Mouse (Mus musculus) embryonic fibroblast, embryonic 13.5 days (primary cell): Measurements from ENCODE around the gene Caprin1. TPM values are rescaled to one million over a fixed set of nuclear protein-coding genes. Genes with fewer than 3 reads are reported as not detected.

Experiments used
- H3K27ac ChIP-seq: 2 replicates; pipeline ENCODE4 v1.5.1; 2012; ENCODE audit warnings: low read length, control low read depth, inconsistent platforms; ENCODE audit not compliant: insufficient read depth
- H3K4me1 ChIP-seq: 2 replicates; pipeline ENCODE4 v1.6.1; 2011; ENCODE audit warnings: low read length; ENCODE audit not compliant: control insufficient read depth, insufficient read depth
- H3K4me3 ChIP-seq: 2 replicates; pipeline ENCODE4 v1.5.1; 2011; ENCODE audit warnings: mild to moderate bottlenecking, control low read depth, low read length; ENCODE audit not compliant: insufficient read depth
- CTCF ChIP-seq: IDR thresholded peaks from 2 replicates; pipeline ENCODE4 v1.5.1; 2011; ENCODE audit warnings: mild to moderate bottlenecking, control low read depth, low read length, moderate library complexity, borderline replicate concordance; ENCODE audit not compliant: insufficient read depth
- POLR2A ChIP-seq: IDR thresholded peaks from 2 replicates; pipeline ENCODE4 v1.6.1; 2011; ENCODE audit warnings: low read depth, mild to moderate bottlenecking, control low read depth, low read length, moderate library complexity
- polyA plus RNA-seq: library from polyadenylated mRNA; stranded (reverse); fragments of >200 nt; gene quantifications from 2 replicates; pipeline ENCODE4 v1.2.4, GENCODE M21; 2011; ENCODE audit warnings: low read depth; ENCODE audit not compliant: missing spikeins, insufficient read length

Gene Caprin1
- polyA plus RNA-seq, 1 experiment = 498 TPM

DNA sequence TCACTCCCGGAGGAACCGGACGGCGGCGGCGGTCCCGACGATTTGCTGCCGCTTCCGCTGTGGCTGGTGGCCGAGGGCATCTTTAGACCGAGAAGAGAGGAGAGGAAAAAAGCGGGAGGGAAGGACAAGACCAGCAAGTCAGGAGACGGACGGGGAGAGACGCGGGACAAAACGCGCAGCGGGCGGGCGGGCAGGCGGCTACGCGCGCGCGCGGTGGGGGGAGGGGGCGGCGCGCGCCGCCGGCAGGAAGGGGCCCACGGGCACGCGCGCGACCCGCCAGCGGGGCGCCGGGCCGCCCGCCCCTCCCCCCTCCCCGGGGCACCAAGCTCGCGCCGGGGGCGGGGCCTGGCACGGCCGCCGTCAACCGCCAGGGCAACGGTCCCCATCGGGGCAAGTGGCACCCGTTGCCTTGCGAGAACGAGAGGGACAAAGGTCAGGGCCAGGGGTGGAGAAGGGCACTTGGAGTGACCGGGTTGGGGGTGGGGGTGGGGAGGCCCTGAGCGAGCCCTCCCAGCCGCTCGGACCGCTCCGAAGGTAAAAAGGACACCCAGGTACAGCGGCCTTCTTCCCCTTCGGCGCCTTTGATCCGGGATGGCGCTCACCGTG is 485 bp downstream of the Caprin1 start:
- Histone ChIP-seq H3K27ac (peak overlapping the region; percentile 97), H3K4me1 (no peaks in the 10 kb centered on the region), H3K4me3 (peak overlapping the region; percentile 86)
- no peak for TF ChIP-seq CTCF
- peak; percentile 68 for TF ChIP-seq POLR2A

DNA sequence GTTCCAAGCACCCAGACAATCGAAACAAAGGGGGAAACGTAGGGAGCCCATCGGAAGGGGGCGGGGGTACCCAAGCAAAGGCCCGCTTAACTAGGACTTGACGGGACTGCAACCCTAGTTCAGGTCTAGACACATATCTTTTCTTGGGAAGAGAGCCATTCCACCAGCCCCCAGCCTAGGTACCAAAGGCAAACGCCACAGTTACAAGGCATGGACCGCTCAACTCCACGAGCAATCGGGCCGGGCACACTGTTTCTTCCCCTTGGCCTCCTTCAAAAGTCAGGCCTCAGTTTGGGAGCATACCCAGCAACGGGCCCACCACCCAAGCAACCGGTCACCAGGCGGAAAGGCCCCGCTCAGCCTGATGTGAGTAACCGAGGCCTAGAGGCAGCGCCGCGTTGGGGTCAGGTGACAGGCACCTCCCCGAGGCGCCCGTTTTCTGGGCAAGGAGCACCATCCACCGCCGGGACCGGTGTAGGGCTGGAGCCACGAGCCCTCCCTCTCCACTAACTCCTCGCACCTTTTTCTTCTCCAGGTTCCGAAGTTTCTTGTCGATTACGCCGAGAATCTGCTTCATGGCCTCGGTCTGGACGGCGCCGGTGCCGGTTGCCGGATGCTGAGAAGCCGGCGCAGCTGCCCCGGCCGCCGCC is 1.1 kb downstream of the Caprin1 start:
- TF ChIP-seq CTCF (no peak), POLR2A (peak; percentile 17; the same call in 1 of the 2 replicates)
- H3K27ac ChIP-seq = peak overlapping the region; percentile 97

DNA sequence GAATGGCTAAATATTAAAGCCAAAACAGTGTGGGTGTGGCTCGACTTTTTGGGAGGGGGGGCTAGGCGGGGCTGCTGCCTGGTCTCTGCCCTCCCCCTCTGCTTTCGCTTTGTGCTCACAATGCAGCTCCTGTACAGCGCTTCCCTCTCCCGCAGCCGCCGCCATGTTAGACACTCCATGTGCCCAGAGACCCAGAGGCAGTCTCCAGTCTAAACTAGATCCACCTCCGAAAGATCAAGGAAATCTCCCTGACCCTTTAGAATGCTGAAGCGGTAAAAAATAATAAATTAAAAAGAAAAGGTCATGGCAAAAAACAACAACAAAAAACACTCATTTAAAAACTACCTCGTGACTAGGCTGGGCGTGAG is 1.6 kb downstream of the Caprin1 start:
- H3K27ac ChIP-seq = peak overlapping the region; percentile 97
- TF ChIP-seq CTCF (no peak), POLR2A (peak; percentile 85)
- no peaks in the 10 kb centered on the region for H3K4me1 ChIP-seq
- H3K4me3 ChIP-seq = peak overlapping the region; percentile 72

More for the DNA sequence above, 1.1 kb downstream of the Caprin1 start:
- H3K4me1 ChIP-seq = no peaks in the 10 kb centered on the region
- H3K4me3 ChIP-seq = peak overlapping the region; percentile 72

DNA sequence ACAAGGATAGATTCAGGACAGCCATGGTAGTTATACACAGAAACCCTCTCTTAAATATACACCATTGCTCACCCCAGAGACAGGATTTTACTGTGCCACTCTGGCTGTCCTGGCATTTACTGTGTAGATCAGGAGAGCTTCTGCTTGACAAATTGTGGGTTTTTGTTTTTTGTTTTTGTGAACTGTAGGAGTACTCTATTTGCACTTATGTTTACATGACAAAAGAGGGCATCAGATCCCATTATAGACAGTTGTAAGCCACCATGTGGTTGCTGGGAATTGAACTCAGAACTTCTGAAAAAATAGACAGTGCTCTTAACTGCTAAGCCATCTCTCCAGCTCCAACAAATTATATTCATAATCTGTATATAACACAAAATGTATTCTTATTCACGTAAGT is 5.4 kb downstream of the Caprin1 start:
- Histone ChIP-seq H3K4me3 (no peak overlapping the region), H3K4me1 (no peaks in the 10 kb centered on the region; the same call in 1 of the 2 replicates), H3K27ac (no peak overlapping the region)
- no peak for TF ChIP-seq CTCF
- TF ChIP-seq POLR2A = no peak

DNA sequence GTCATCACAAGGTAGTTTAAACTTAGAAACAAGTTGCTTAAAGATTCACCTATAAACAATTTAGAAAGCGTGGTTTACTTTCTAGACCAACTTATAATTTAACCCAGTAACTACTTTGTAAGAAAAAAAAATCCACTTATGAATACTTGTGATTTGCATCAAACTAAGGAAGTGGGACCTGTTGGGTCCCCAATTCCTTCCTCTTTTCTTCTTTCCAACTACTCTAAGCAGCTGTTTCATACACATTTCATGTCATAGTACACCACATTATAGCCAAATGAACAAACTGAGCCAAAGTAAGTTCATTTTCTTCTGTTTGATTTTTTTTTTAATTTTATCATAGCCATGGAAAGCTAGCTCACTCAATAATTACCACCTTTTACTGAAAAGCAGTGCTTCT is 11.7 kb downstream of the Caprin1 start:
- no peaks in the 10 kb centered on the region; the same call in 1 of the 2 replicates for H3K4me1 ChIP-seq
- no peak overlapping the region for H3K4me3 ChIP-seq
- H3K27ac ChIP-seq = no peak overlapping the region
- TF ChIP-seq POLR2A (no peak), CTCF (no peak)

DNA sequence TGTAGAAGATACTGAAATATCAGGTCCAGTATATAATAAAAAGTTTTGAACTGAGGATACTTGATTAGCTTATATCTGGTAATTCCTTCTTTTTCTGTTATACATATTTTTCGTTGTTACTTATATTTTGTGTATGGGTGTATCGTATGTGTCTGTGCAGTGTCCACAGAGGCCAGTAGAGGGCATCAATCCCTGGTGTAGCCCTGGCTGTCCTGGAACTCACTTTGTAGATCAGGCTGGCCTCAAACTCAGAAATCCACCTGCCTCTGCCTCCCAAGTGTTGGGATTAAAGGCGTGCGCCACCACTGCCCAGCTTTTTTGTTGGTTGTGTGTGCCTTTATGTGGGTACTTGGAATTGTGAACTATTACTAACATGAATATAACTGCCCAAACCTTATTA is 12.8 kb downstream of the Caprin1 start:
- no peak overlapping the region for H3K27ac ChIP-seq
- no peak overlapping the region for H3K4me3 ChIP-seq
- H3K4me1 ChIP-seq = no peaks in the 10 kb centered on the region
- TF ChIP-seq CTCF = peak; percentile 30; the same call in 1 of the 2 replicates
- no peak for TF ChIP-seq POLR2A

DNA sequence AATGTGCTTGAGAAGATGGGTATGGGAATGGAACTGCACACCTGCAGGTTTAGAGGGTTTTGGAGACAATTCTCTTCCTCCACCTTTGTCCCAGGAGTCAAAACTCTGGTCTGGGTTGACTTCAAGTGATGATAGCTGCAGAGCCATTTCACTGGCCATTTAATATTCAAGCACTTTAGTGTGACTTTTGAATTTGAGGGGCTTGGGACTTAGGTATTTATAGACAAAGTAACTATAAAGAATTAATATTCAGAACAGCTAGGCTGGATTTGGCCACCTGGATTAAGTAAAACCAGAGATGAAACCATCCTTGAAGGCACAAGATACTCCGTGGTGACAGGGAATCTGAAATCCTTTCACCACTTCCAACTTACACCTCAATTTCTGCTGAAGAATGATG is 35.0 kb downstream of the Caprin1 start:
- Histone ChIP-seq H3K4me3 (no peak overlapping the region; the same call in 1 of the 2 replicates), H3K27ac (no peak overlapping the region), H3K4me1 (peaks cover 4% of the 10 kb centered on the region; the same call in 1 of the 2 replicates)
- no peak for TF ChIP-seq POLR2A
- TF ChIP-seq CTCF = no peak

DNA sequence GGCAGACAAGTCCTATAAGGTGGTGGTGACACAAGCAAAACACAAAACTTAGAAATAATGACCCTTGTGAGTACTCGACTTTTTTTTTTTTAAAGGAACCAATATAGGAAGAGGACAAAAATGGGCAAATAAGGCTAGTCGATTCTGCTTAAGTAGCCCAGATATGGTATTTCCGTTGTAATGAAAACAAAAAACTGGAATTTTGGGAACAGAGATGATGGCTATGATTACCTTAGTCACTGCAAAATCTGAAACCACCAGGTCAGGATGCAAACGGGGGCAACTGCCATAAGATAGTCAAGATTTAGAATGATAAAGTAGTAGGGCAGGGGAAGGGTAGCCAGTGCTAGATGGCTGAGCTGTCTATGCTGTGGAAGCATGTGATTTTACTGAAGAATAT is 35.5 kb downstream of the Caprin1 start:
- no peak for TF ChIP-seq POLR2A
- no peak for TF ChIP-seq CTCF
- H3K4me3 ChIP-seq = no peak overlapping the region
- H3K4me1 ChIP-seq = peaks cover 4% of the 10 kb centered on the region; the same call in 1 of the 2 replicates
- H3K27ac ChIP-seq = no peak overlapping the region

DNA sequence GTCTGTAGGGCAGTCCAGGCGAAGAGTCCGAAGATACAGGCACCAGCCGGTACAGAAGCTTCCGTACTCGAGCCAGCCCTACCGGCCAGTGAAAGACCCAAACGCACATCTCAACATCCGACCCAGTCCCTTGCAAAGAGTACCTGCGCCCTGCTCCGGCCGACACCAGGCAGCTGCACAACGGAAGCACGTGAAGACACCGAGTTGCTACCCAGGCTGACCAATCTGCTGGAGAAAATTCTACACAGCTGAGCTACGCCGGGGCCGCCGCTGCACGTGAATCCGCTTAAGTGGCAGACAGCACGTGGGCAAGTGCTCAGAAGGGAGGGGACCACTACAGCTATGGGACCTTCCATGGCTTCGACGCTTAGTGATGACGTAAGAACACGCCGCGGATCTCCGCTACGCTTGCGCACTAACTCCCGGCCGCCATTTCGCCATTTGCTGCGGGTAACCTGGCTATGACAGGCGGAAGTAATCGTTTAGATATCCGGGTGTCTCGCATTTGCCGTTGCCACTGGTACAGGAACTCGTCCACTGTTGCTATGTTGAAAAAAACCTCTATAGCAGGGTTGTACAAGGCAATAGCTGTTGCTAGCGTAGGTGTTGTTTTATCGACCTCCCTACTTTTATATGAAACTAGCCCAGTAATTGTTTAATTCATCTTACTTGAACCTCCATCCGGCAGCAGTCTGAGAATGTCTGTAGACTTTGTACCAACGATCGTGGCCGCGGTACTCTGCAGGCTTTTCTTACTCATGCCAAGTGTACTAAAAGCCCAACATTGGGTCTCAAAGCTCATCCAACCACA is 36.3 kb downstream of the Caprin1 start, which contains the start of gene Nat10:
Gene Nat10, minus strand, starts transcription at position 365 of the 811 bp plus-strand sequence.
- Histone ChIP-seq H3K4me3 (peak within 1 kb of the TSS; percentile 54), H3K4me1 (peaks cover 4% of the 10 kb centered on the region; the same call in 1 of the 2 replicates), H3K27ac (peak within 1 kb of the TSS; percentile 38)
- TF ChIP-seq CTCF (no peak), POLR2A (peak; percentile 75)
